Mouse (Mus musculus): ENCODE measurements around the gene Sept10.
A peak's percentile ranks its signal among the peaks of the same experiment; 100 is the strongest.

Gene Sept10

GRCm38 (mm10) chr10:59221473-59222270 is at the start of gene Sept10, which contains the start of gene Sowahc:
TSS of gene Sept10 (minus strand) at chr10:59221847.
TSS of gene Sowahc (plus strand) at chr10:59221953.
- DNase-seq: peak; percentile 98

- no peak for DNase-seq
These were observed 47.1 kb upstream of the Sept10 start for GRCm38 (mm10) chr10:59268754-59269153.

GRCm38 (mm10) chr10:59268109-59268508 is 46.5 kb upstream of the Sept10 start:
- DNase-seq: no peak

GRCm38 (mm10) chr10:59267275-59267674 is 45.6 kb upstream of the Sept10 start:
- no peak for DNase-seq

GRCm38 (mm10) chr10:59266097-59266496 is 44.5 kb upstream of the Sept10 start:
- DNase-seq: no peak

GRCm38 (mm10) chr10:59265674-59266073 is 44.0 kb upstream of the Sept10 start:
- no peak for DNase-seq

- DNase-seq: no peak
These were observed 43.4 kb upstream of the Sept10 start for GRCm38 (mm10) chr10:59265067-59265466.

- no peak for DNase-seq
These were observed 41.3 kb upstream of the Sept10 start for GRCm38 (mm10) chr10:59262979-59263378.

GRCm38 (mm10) chr10:59262021-59262420 is 40.4 kb upstream of the Sept10 start:
- no peak for DNase-seq

GRCm38 (mm10) chr10:59261603-59262002 is 40.0 kb upstream of the Sept10 start:
- no peak for DNase-seq

GRCm38 (mm10) chr10:59259572-59259971 is 37.9 kb upstream of the Sept10 start:
- no peak for DNase-seq

- no peak for DNase-seq
These were observed 34.9 kb upstream of the Sept10 start for GRCm38 (mm10) chr10:59256533-59256932.

- no peak for DNase-seq
These were observed 32.0 kb upstream of the Sept10 start for GRCm38 (mm10) chr10:59253541-59254079.

- no peak for DNase-seq
These were observed 30.7 kb upstream of the Sept10 start for GRCm38 (mm10) chr10:59252396-59252795.

GRCm38 (mm10) chr10:59251980-59252379 is 30.3 kb upstream of the Sept10 start:
- no peak for DNase-seq

GRCm38 (mm10) chr10:59250679-59251078 is 29.0 kb upstream of the Sept10 start:
- no peak for DNase-seq

GRCm38 (mm10) chr10:59249531-59249930 is 27.9 kb upstream of the Sept10 start:
- no peak for DNase-seq

- no peak for DNase-seq
These were observed 19.5 kb upstream of the Sept10 start for GRCm38 (mm10) chr10:59241141-59241541.

GRCm38 (mm10) chr10:59237757-59238156 is 16.1 kb upstream of the Sept10 start:
- no peak for DNase-seq

- DNase-seq: no peak
These were observed 14.8 kb upstream of the Sept10 start for GRCm38 (mm10) chr10:59236486-59236885.

GRCm38 (mm10) chr10:59235847-59236246 is 14.2 kb upstream of the Sept10 start:
- DNase-seq: no peak

- no peak for DNase-seq
These were observed 13.6 kb upstream of the Sept10 start for GRCm38 (mm10) chr10:59235227-59235626.

GRCm38 (mm10) chr10:59229205-59229820 is 7.7 kb upstream of the Sept10 start:
- DNase-seq: no peak

GRCm38 (mm10) chr10:59225137-59225536 is 3.5 kb upstream of the Sept10 start:
- no peak for DNase-seq
